Mouse (Mus musculus): Measurements from ENCODE around the gene Trpm1.

Trpm1 gene

GRCm38 (mm10) chr7:64231996-64232395, 78.4 kb downstream of the Trpm1 start:
- DNase-seq (ENCODE audit: low read depth, low spot score): no peak

GRCm38 (mm10) chr7:64234310-64234820, 80.7 kb downstream of the Trpm1 start:
- no peak for DNase-seq (ENCODE audit: low read depth, low spot score)

- no peak for DNase-seq (ENCODE audit: low read depth, low spot score)
Observed at GRCm38 (mm10) chr7:64236521-64236920, 82.9 kb downstream of the Trpm1 start.

- DNase-seq (ENCODE audit: low read depth, low spot score): no peak
Observed at GRCm38 (mm10) chr7:64237747-64238146, 84.1 kb downstream of the Trpm1 start.

- DNase-seq (ENCODE audit: low read depth, low spot score): no peak
Observed at GRCm38 (mm10) chr7:64238410-64239086, 84.9 kb downstream of the Trpm1 start.

GRCm38 (mm10) chr7:64239138-64239805, 85.6 kb downstream of the Trpm1 start:
- DNase-seq (ENCODE audit: low read depth, low spot score): no peak

GRCm38 (mm10) chr7:64239806-64240315, 86.2 kb downstream of the Trpm1 start:
- DNase-seq (ENCODE audit: low read depth, low spot score): no peak

GRCm38 (mm10) chr7:64242424-64242823, 88.8 kb downstream of the Trpm1 start:
- no peak for DNase-seq (ENCODE audit: low read depth, low spot score)

GRCm38 (mm10) chr7:64244371-64244770, 90.7 kb downstream of the Trpm1 start:
- no peak for DNase-seq (ENCODE audit: low read depth, low spot score)

GRCm38 (mm10) chr7:64246713-64247112, 93.1 kb downstream of the Trpm1 start:
- DNase-seq (ENCODE audit: low read depth, low spot score): no peak

- DNase-seq (ENCODE audit: low read depth, low spot score): no peak
Observed at GRCm38 (mm10) chr7:64248352-64248751, 94.7 kb downstream of the Trpm1 start.

- peak; percentile 45 for DNase-seq (ENCODE audit: low read depth, low spot score)
Observed at GRCm38 (mm10) chr7:64249715-64250114, 96.1 kb downstream of the Trpm1 start.

- DNase-seq (ENCODE audit: low read depth, low spot score): peak; percentile 22
Observed at GRCm38 (mm10) chr7:64250417-64250816, 96.8 kb downstream of the Trpm1 start.

- DNase-seq (ENCODE audit: low read depth, low spot score): no peak
Observed at GRCm38 (mm10) chr7:64253736-64254135, 100.1 kb downstream of the Trpm1 start.

GRCm38 (mm10) chr7:64265502-64266279, 112.1 kb downstream of the Trpm1 start:
- DNase-seq (ENCODE audit: low read depth, low spot score): no peak

GRCm38 (mm10) chr7:64266587-64266986, 113.0 kb downstream of the Trpm1 start:
- no peak for DNase-seq (ENCODE audit: low read depth, low spot score)

GRCm38 (mm10) chr7:64271926-64272325, 118.3 kb downstream of the Trpm1 start:
- no peak for DNase-seq (ENCODE audit: low read depth, low spot score)

GRCm38 (mm10) chr7:64275518-64275917, 121.9 kb downstream of the Trpm1 start:
- DNase-seq (ENCODE audit: low read depth, low spot score): no peak

- DNase-seq (ENCODE audit: low read depth, low spot score): no peak
Observed at GRCm38 (mm10) chr7:64276921-64277320, 123.3 kb downstream of the Trpm1 start.

GRCm38 (mm10) chr7:64278526-64278925, 124.9 kb downstream of the Trpm1 start:
- DNase-seq (ENCODE audit: low read depth, low spot score): no peak

GRCm38 (mm10) chr7:64279548-64279947, 125.9 kb downstream of the Trpm1 start:
- no peak for DNase-seq (ENCODE audit: low read depth, low spot score)

GRCm38 (mm10) chr7:64286566-64286965, 132.9 kb downstream of the Trpm1 start:
- no peak for DNase-seq (ENCODE audit: low read depth, low spot score)

All from CD4-positive, CD25-positive, alpha-beta regulatory T cell, adult 2 months (primary cell).